Mouse (Mus musculus): ENCODE measurements around the gene Bcdin3d.

DNA sequence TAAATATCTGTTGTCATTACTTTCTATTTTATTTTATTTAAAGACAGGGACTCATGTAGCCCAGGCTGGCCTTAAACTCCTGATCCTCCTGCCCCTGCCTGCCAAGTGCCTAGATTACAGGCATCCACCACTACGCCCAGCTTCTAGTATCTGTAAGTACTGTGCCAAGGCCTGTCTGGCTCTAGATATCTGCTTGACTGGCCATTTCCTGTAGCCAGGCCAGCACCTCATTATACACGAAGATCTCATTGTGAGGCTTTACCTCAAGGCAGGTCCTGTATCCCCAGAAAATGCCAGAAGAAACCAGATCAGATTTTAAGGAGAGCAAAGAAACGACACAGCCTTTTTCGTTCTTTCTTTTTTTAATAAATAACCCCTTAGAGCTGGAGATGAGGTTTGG lies 4.8 kb downstream of the Bcdin3d start:
- TF ChIP-seq CTCF (IDR thresholded peaks at IDR 0.05; ENCODE audit: insufficient read depth, low read depth, low read length) (no peak), POLR2A (IDR thresholded peaks at IDR 0.05; ENCODE audit: insufficient read depth, low read depth, low read length) (no peak)
